Mouse (Mus musculus) megakaryocyte-erythroid progenitor cell, adult 5-6 weeks (primary cell): ENCODE results near the gene Esyt3. TPM values are rescaled to one million over a fixed set of nuclear protein-coding genes. Genes with fewer than 3 reads are reported as not detected.

Source experiments
- ATAC-seq: replicated peaks from 2 replicates; pipeline ENCODE4 v1.8.0; 2016; ENCODE audit warnings: mild to moderate bottlenecking, inconsistent platforms; ENCODE audit not compliant: severe bottlenecking, poor library complexity, low FRiP score, low TSS enrichment
- total RNA-seq, 2 experiments: library from RNA; stranded (forward) in 1 of 2; stranded (reverse) in 1 of 2; fragments of 200-1000, 215-1000 nt in 1 of 2; fragments of >200 nt in 1 of 2; fragmentation: Nextera tagmentation in 1 of 2; gene quantifications; 2 replicates each; pipeline ENCODE4 v1.2.3; 2014 to 2017

Esyt3 gene
- total RNA-seq, 2 experiments from 2014 or later: not detected

GRCm38 (mm10) chr9:99357561-99357920 lies 816 bp downstream of the Esyt3 start:
- ATAC-seq: no peak

GRCm38 (mm10) chr9:99355971-99356370 lies 2.4 kb downstream of the Esyt3 start:
- ATAC-seq: no peak

- no peak for ATAC-seq
Measured at GRCm38 (mm10) chr9:99354796-99355195, 3.6 kb downstream of the Esyt3 start.

- ATAC-seq: no peak
Measured at GRCm38 (mm10) chr9:99353390-99353789, 5.0 kb downstream of the Esyt3 start.

- no peak for ATAC-seq
Measured at GRCm38 (mm10) chr9:99352964-99353363, 5.4 kb downstream of the Esyt3 start.

- ATAC-seq: peak; percentile 69
Measured at GRCm38 (mm10) chr9:99345351-99345792, 13.0 kb downstream of the Esyt3 start.

GRCm38 (mm10) chr9:99341600-99341999 lies 16.8 kb downstream of the Esyt3 start:
- ATAC-seq: no peak

GRCm38 (mm10) chr9:99340126-99340525 lies 18.2 kb downstream of the Esyt3 start:
- no peak for ATAC-seq

GRCm38 (mm10) chr9:99339182-99339581 lies 19.2 kb downstream of the Esyt3 start:
- 0 out of 2 replicates have a peak, but pooled peaks have one; percentile 65 for ATAC-seq

- ATAC-seq: no peak
Measured at GRCm38 (mm10) chr9:99338293-99338692, 20.1 kb downstream of the Esyt3 start.

GRCm38 (mm10) chr9:99336538-99336937 lies 21.8 kb downstream of the Esyt3 start:
- ATAC-seq: no peak

- no peak for ATAC-seq
Measured at GRCm38 (mm10) chr9:99326881-99327280, 31.5 kb downstream of the Esyt3 start.

GRCm38 (mm10) chr9:99325961-99326360 lies 32.4 kb downstream of the Esyt3 start:
- ATAC-seq: no peak

GRCm38 (mm10) chr9:99325208-99325929 lies 33.0 kb downstream of the Esyt3 start:
- ATAC-seq: no peak

GRCm38 (mm10) chr9:99320006-99320405 lies 38.4 kb downstream of the Esyt3 start:
- no peak for ATAC-seq

GRCm38 (mm10) chr9:99319343-99319951 lies 38.9 kb downstream of the Esyt3 start:
- no peak for ATAC-seq

GRCm38 (mm10) chr9:99306226-99306625 lies 52.1 kb downstream of the Esyt3 start:
- ATAC-seq: no peak

GRCm38 (mm10) chr9:99304296-99304695 lies 54.1 kb downstream of the Esyt3 start:
- ATAC-seq: no peak
